Mouse (Mus musculus) lung, postnatal 0 days (tissue): Measurements from ENCODE around the gene Srsf5.

Experiments used
- CTCF ChIP-seq: IDR thresholded peaks from 2 replicates; pipeline ENCODE4 v1.5.1; 2016; ENCODE audit warnings: antibody characterized with exemption, mild to moderate bottlenecking
- EP300 ChIP-seq: IDR thresholded peaks from 2 replicates; pipeline ENCODE4 v1.6.1; 2016; ENCODE audit warnings: antibody characterized with exemption, mild to moderate bottlenecking, control low read depth

DNA sequence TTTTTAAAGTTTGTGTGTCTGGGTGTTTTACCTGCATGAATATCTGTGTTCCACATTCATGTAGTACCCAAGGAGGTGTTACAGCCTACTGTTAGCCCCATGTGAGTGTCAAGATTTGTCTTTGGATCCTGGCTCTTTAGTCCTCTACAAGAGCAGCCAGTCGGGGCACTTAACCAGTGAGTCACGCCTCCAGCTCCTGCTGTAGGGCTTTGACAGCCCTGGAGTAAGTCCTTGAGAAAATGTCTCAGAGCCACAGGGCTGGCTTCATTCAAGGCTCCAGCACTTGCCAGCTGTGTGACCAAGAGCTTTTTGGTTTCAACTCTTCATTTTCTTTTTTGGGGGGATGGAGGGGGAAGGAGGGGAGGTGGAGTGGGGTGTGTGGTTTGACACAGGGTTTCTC lies 8.6 kb upstream of the Srsf5 start:
- TF ChIP-seq CTCF (no peak), EP300 (no peak)
